Mouse (Mus musculus) gastrocnemius, postnatal 25 days (tissue): ENCODE results near the gene Rcbtb2. TPM values are rescaled to one million over a fixed set of nuclear protein-coding genes. Genes with fewer than 3 reads are reported as not detected.

Experiments
- microRNA-seq, 2 experiments: library from miRNA; unstranded; fragments of <30 nt; microRNA quantifications; one replicate each; pipeline ENCODE4 v1.2.0; 2021; ENCODE audit warnings: borderline replicate concordance in 2 of 2
- total RNA-seq, 2 experiments: library from RNA; stranded (reverse); gene quantifications; 1 replicate in 1 of 2; 2 replicates in 1 of 2; pipeline ENCODE4 v1.2.3; 2021

Rcbtb2 gene
- total RNA-seq, 2 experiments from 2014 or later: 18.0 to 20.7 TPM

Small RNA genes within 50 kb of the gene (microRNA-seq; reads per million reads assigned to microRNA genes)
- 0 reads per million in 2 experiments for gene Mir687

Other genes starting within 250 kb of the Rcbtb2 start
- gene Cysltr2, start 73.9 kb upstream of the Rcbtb2 start, total RNA-seq: not detected
- 1 to 10 TPM; 1.5 to 1.6 TPM for gene Lpar6, start 114.9 kb downstream of the Rcbtb2 start, total RNA-seq
- gene Rb1, start 202.8 kb downstream of the Rcbtb2 start, total RNA-seq: 10 to 100 TPM; 13.8 to 17.7 TPM